Mouse (Mus musculus): ENCODE results near the gene Dnah3. TPM values are rescaled to one million over a fixed set of nuclear protein-coding genes. Genes with fewer than 3 reads are reported as not detected.

Gene Dnah3
- polyA plus RNA-seq, 1 experiment from 2014 or later: 0.27 TPM

DNA sequence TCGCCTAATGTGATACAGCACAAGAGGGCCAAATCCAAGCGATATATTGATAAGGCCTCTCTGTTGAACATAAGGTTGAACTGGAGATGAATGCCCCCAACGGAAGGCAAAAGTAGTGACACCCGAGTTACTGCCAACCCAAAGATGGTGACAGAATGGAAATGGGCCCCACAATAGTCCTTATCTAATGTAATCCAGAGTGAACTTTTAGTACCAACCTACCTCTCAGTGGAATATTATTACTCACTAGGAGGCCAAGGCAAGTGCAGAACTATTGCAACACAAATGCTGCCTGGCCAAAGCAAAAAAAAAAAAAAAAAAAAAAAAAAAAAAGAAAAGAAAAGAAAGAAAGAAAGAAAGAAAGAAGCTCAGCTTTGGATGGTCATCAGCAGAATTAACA, 202.3 kb downstream of the Dnah3 start:
- H3K36me3 ChIP-seq (ENCODE audit: poor library complexity, severe bottlenecking): no peaks in the 10 kb centered on the region
- peaks cover 22% of the 10 kb centered on the region for H3K4me1 ChIP-seq
- no peak overlapping the region for H3K27ac ChIP-seq
- H3K9ac ChIP-seq: no peak overlapping the region
- no peaks in the 10 kb centered on the region for H3K27me3 ChIP-seq
- H3K9me3 ChIP-seq (replicated peaks): no peaks in the 10 kb centered on the region
- WGBS: 96% methylated on average over 4 of the region's 4 CpGs
- no peak overlapping the region for H3K4me3 ChIP-seq
- ATAC-seq: no peak
- H3K4me2 ChIP-seq: no peak overlapping the region

GRCm38 (mm10) chr7:119892198-119892597, 202.9 kb downstream of the Dnah3 start:
- Histone ChIP-seq H3K4me2 (no peak overlapping the region), H3K4me3 (no peak overlapping the region), H3K4me1 (peaks cover 22% of the 10 kb centered on the region), H3K9me3 (replicated peaks) (no peaks in the 10 kb centered on the region), H3K9ac (no peak overlapping the region), H3K36me3 (ENCODE audit: poor library complexity, severe bottlenecking) (no peaks in the 10 kb centered on the region), H3K27me3 (no peaks in the 10 kb centered on the region), H3K27ac (no peak overlapping the region)
- WGBS: 93% methylated on average over 1 of the region's 1 CpGs
- no peak for ATAC-seq

DNA sequence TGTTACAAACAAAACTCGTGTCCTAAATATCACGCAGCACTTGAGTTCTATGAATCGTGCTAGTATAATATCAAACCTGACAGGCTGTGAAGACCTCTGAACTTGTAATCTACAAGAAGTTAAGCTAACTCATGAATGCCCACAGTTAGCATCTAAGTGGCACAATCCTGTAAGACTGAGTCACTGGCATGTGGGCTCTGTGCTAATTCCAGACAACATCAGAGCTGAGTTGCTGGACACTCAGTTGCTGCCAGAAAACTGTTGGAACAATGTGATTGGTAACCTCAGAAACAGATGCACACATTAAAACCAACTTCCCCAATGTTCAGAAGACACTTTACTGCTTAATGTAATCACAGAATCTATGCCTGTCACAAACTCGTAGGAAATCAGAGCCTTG, 207.2 kb downstream of the Dnah3 start:
- 0 out of 2 replicates have a peak, but pooled peaks cover 3% of the 10 kb centered on the region for H3K36me3 ChIP-seq (ENCODE audit: poor library complexity, severe bottlenecking)
- ATAC-seq: no peak
- H3K4me3 ChIP-seq: no peak overlapping the region
- no peak overlapping the region for H3K9ac ChIP-seq
- 94% methylated on average over 4 of the region's 4 CpGs for WGBS
- H3K9me3 ChIP-seq (replicated peaks): no peaks in the 10 kb centered on the region
- no peaks in the 10 kb centered on the region for H3K4me1 ChIP-seq
- no peaks in the 10 kb centered on the region for H3K27me3 ChIP-seq
- H3K27ac ChIP-seq: no peak overlapping the region
- no peak overlapping the region for H3K4me2 ChIP-seq

- Histone ChIP-seq H3K9me3 (replicated peaks) (no peaks in the 10 kb centered on the region), H3K36me3 (ENCODE audit: poor library complexity, severe bottlenecking) (0 out of 2 replicates have a peak, but pooled peaks cover 3% of the 10 kb centered on the region), H3K27me3 (no peaks in the 10 kb centered on the region), H3K4me1 (no peaks in the 10 kb centered on the region), H3K9ac (no peak overlapping the region), H3K4me2 (no peak overlapping the region), H3K4me3 (no peak overlapping the region), H3K27ac (no peak overlapping the region)
- 90% methylated on average over 2 of the region's 2 CpGs for WGBS
- ATAC-seq: no peak
These were observed 213.9 kb downstream of the Dnah3 start for GRCm38 (mm10) chr7:119881229-119881628.

DNA sequence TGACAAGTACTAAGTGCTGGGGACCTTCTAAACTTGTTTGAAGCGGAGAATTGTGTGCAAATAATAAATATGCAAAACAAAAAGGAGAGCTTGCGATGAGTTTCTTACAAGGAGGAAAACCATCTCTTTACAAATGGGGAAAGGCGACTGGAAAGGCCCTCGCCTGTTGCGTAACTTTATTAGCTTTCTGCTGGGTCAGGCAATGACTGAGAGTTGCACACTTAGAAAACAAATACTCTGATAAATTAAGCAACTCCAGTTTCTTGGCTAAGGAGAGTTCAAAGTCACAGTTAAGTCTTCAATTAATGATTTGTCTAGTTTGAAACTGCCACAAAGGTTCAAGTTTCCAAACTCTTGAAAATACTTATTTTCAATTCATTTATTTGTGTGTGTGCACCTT, 214.7 kb downstream of the Dnah3 start:
- no peak for ATAC-seq
- 91% methylated on average over 5 of the region's 5 CpGs for WGBS
- H3K9ac ChIP-seq: no peak overlapping the region
- H3K9me3 ChIP-seq (replicated peaks): no peaks in the 10 kb centered on the region
- no peak overlapping the region for H3K4me3 ChIP-seq
- H3K27ac ChIP-seq: no peak overlapping the region
- H3K4me2 ChIP-seq: no peak overlapping the region
- H3K27me3 ChIP-seq: no peaks in the 10 kb centered on the region
- H3K36me3 ChIP-seq (ENCODE audit: poor library complexity, severe bottlenecking): 0 out of 2 replicates have a peak, but pooled peaks cover 3% of the 10 kb centered on the region
- no peaks in the 10 kb centered on the region for H3K4me1 ChIP-seq

DNA sequence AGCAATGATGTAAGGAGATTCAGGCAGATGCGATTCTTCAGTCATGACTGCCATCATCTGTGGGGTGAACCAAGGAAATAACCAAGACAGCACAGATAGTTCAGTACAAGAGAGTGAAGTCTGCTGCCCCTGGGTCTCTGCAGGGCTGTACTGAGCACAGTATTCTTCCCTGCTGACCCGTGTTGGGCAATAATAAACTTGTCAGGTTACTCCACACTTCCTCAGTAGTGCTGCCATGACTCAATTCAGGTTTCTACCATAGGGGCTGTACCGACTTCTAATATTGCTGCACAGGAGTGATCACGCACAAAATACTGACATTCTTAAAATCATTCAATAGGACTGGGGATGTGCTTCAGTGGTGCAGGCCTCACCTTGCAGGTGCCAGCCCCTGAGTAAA, 215.9 kb downstream of the Dnah3 start:
- Histone ChIP-seq H3K9me3 (replicated peaks) (no peaks in the 10 kb centered on the region), H3K27ac (no peak overlapping the region), H3K36me3 (ENCODE audit: poor library complexity, severe bottlenecking) (0 out of 2 replicates have a peak, but pooled peaks cover 3% of the 10 kb centered on the region), H3K4me1 (no peaks in the 10 kb centered on the region), H3K4me3 (no peak overlapping the region), H3K27me3 (no peaks in the 10 kb centered on the region), H3K4me2 (no peak overlapping the region), H3K9ac (no peak overlapping the region)
- ATAC-seq: no peak
- WGBS: 97% methylated on average over 4 of the region's 4 CpGs

GRCm38 (mm10) chr7:119875776-119876440, 219.2 kb downstream of the Dnah3 start:
- no peak overlapping the region for H3K4me3 ChIP-seq
- no peak overlapping the region for H3K27ac ChIP-seq
- no peak for ATAC-seq
- H3K4me2 ChIP-seq: no peak overlapping the region
- no peaks in the 10 kb centered on the region for H3K27me3 ChIP-seq
- H3K9me3 ChIP-seq (replicated peaks): no peaks in the 10 kb centered on the region
- H3K36me3 ChIP-seq (ENCODE audit: poor library complexity, severe bottlenecking): 0 out of 2 replicates have a peak, but pooled peaks cover 3% of the 10 kb centered on the region
- no peak overlapping the region for H3K9ac ChIP-seq
- WGBS: 76% methylated on average over 3 of the region's 3 CpGs
- no peaks in the 10 kb centered on the region for H3K4me1 ChIP-seq

GRCm38 (mm10) chr7:119873050-119873449, 222.0 kb downstream of the Dnah3 start:
- 54% methylated on average over 2 of the region's 2 CpGs for WGBS
- Histone ChIP-seq H3K4me3 (no peak overlapping the region), H3K4me1 (no peaks in the 10 kb centered on the region), H3K4me2 (no peak overlapping the region), H3K9ac (no peak overlapping the region), H3K27ac (no peak overlapping the region), H3K9me3 (replicated peaks) (no peaks in the 10 kb centered on the region), H3K36me3 (ENCODE audit: poor library complexity, severe bottlenecking) (0 out of 2 replicates have a peak, but pooled peaks cover 2% of the 10 kb centered on the region), H3K27me3 (no peaks in the 10 kb centered on the region)
- no peak for ATAC-seq

Other genes starting within 250 kb of the Dnah3 start
- 12.2 and 13.9 TPM in 2 replicates for gene Lyrm1, start 199.4 kb downstream of the Dnah3 start, polyA plus RNA-seq (2015; fragmentation: Nextera tagmentation; extraction: Ambion mirVana)
- gene Dcun1d3, start 199.0 kb downstream of the Dnah3 start, polyA plus RNA-seq (2015; fragmentation: Nextera tagmentation; extraction: Ambion mirVana): 16.2 and 18.8 TPM in 2 replicates
- 5.6 and 5.7 TPM in 2 replicates for gene Tmem159, start 7.1 kb upstream of the Dnah3 start, polyA plus RNA-seq (2015; fragmentation: Nextera tagmentation; extraction: Ambion mirVana)
- gene Zp2, start 50.0 kb upstream of the Dnah3 start, polyA plus RNA-seq (2015; fragmentation: Nextera tagmentation; extraction: Ambion mirVana): not detected in 2 replicates
- not detected in 2 replicates for gene Anks4b, start 78.6 kb upstream of the Dnah3 start, polyA plus RNA-seq (2015; fragmentation: Nextera tagmentation; extraction: Ambion mirVana)
- gene Crym, start 106.8 kb upstream of the Dnah3 start, polyA plus RNA-seq (2015; fragmentation: Nextera tagmentation; extraction: Ambion mirVana): 10.4 and 10.8 TPM in 2 replicates
- not detected in 2 replicates for gene Abca14, start 108.7 kb upstream of the Dnah3 start, polyA plus RNA-seq (2015; fragmentation: Nextera tagmentation; extraction: Ambion mirVana)
- not detected in 2 replicates for gene Abca15, start 233.4 kb upstream of the Dnah3 start, polyA plus RNA-seq (2015; fragmentation: Nextera tagmentation; extraction: Ambion mirVana)

Measured in forebrain, embryonic 13.5 days (tissue).